Mouse (Mus musculus): Measurements from ENCODE around the gene Slc22a12. TPM values are rescaled to one million over a fixed set of nuclear protein-coding genes. Genes with fewer than 3 reads are reported as not detected.

Gene Slc22a12
- polyA plus RNA-seq, 1 experiment from 2014 or later: not detected

GRCm38 (mm10) chr19:6491538-6491937 lies 51.3 kb downstream of the Slc22a12 start:
- no peak overlapping the region for H3K27ac ChIP-seq (replicated peaks; ENCODE audit: low read depth, low read length)
- ATAC-seq (ENCODE audit: insufficient number of reproducible peaks, low FRiP score, low TSS enrichment, low read depth) (no peak), DNase-seq (ENCODE audit: low spot score) (no peak)
- peaks cover 34% of the 10 kb centered on the region for H3K27me3 ChIP-seq (ENCODE audit: control insufficient read depth, insufficient read depth, low read length)
- H3K4me1 ChIP-seq (ENCODE audit: control insufficient read depth, insufficient read depth, low read length): no peaks in the 10 kb centered on the region
- H3K4me2 ChIP-seq (ENCODE audit: low read depth, severe bottlenecking): no peak overlapping the region
- H3K9me3 ChIP-seq (ENCODE audit: control insufficient read depth, low read length): no peaks in the 10 kb centered on the region
- no peak overlapping the region for H3K4me3 ChIP-seq (ENCODE audit: low read depth, low read length)
- no peak overlapping the region; the same call in 1 of the 2 replicates for H3K9ac ChIP-seq (ENCODE audit: low read length)
- 81% methylated on average over 8 of the region's 8 CpGs for WGBS
- H3K36me3 ChIP-seq (ENCODE audit: control insufficient read depth, insufficient read depth, low read length): no peaks in the 10 kb centered on the region

DNA sequence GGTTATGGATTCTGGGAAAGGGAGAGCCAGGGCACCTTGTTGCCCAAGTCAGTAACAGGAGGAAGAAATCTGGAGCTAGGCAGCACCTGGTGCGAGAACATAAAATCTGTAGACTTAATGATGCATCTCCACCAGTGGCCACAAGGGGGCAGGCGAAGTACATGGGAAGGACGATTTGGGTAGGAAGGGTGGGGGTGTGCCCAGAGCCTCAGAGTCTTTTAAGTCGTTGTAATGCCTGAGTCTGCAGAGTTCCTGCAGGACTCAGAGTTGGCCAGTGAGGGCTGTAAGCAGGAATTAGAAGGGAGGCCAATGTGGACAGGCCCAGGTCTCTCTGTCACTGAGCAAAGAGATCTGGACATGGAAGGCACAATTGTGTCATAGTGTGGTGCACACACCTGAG lies 53.8 kb downstream of the Slc22a12 start:
- peak; percentile 94 for DNase-seq (ENCODE audit: low spot score)
- Histone ChIP-seq H3K9me3 (ENCODE audit: control insufficient read depth, low read length) (no peaks in the 10 kb centered on the region), H3K27ac (replicated peaks; ENCODE audit: low read depth, low read length) (no peak overlapping the region), H3K27me3 (ENCODE audit: control insufficient read depth, insufficient read depth, low read length) (peaks cover 9% of the 10 kb centered on the region), H3K4me2 (ENCODE audit: low read depth, severe bottlenecking) (no peak overlapping the region), H3K4me3 (ENCODE audit: low read depth, low read length) (no peak overlapping the region), H3K36me3 (ENCODE audit: control insufficient read depth, insufficient read depth, low read length) (no peaks in the 10 kb centered on the region), H3K9ac (ENCODE audit: low read length) (no peak overlapping the region), H3K4me1 (ENCODE audit: control insufficient read depth, insufficient read depth, low read length) (no peaks in the 10 kb centered on the region)
- peak; percentile 40; the same call in 1 of the 2 replicates for ATAC-seq (ENCODE audit: insufficient number of reproducible peaks, low FRiP score, low TSS enrichment, low read depth)
- WGBS: 0% methylated on average over 4 of the region's 4 CpGs

Small RNA genes lying within 50 kb of the gene (microRNA-seq; reads per million reads assigned to microRNA genes)
- gene Gm26460: not detected

Other genes starting within 250 kb of the Slc22a12 start
- 0.54 and 0.69 TPM in 2 replicates for gene Cdc42bpg, start 236.6 kb downstream of the Slc22a12 start, polyA plus RNA-seq (2014; fragmentation: Nextera tagmentation; extraction: Ambion mirVana)
- gene Men1, start 208.1 kb downstream of the Slc22a12 start, polyA plus RNA-seq (2014; fragmentation: Nextera tagmentation; extraction: Ambion mirVana): 65.3 and 66.7 TPM in 2 replicates
- 6.8 and 7.3 TPM in 2 replicates for gene Map4k2, start 201.9 kb downstream of the Slc22a12 start, polyA plus RNA-seq (2014; fragmentation: Nextera tagmentation; extraction: Ambion mirVana)
- 209 and 228 TPM in 2 replicates for gene Sf1, start 179.3 kb downstream of the Slc22a12 start, polyA plus RNA-seq (2014; fragmentation: Nextera tagmentation; extraction: Ambion mirVana)
- gene Pygm, start 158.6 kb downstream of the Slc22a12 start, polyA plus RNA-seq (2014; fragmentation: Nextera tagmentation; extraction: Ambion mirVana): 1.8 and 2.0 TPM in 2 replicates
- 12.8 and 15.0 TPM in 2 replicates for gene Rasgrp2, start 143.7 kb downstream of the Slc22a12 start, polyA plus RNA-seq (2014; fragmentation: Nextera tagmentation; extraction: Ambion mirVana)
- gene Nrxn2, start 124.3 kb downstream of the Slc22a12 start, polyA plus RNA-seq (2014; fragmentation: Nextera tagmentation; extraction: Ambion mirVana): 0.48 and 1.1 TPM in 2 replicates

All from limb, embryonic 11.5 days (tissue).